Mouse (Mus musculus) mouse trophoblast stem cell (cell line): ENCODE results near the gene Susd4.

Source experiments
- in situ Hi-C, 2 experiments: fragments of 300-500 bp; cut with MseI, MboI; formaldehyde crosslinking; loops; 2 replicates in 1 of 2; 3 replicates in 1 of 2; pipeline ENCODE4 v1.15.1; 2025

Gene Susd4

GRCm38 (mm10) chr1:182916166-182916565, 152.5 kb downstream of the Susd4 start:
- in situ Hi-C loops: no loop called here

GRCm38 (mm10) chr1:182918718-182919346, 155.2 kb downstream of the Susd4 start:
- in situ Hi-C loops: no loop called here

- in situ Hi-C loops: no loop called here
Observed at GRCm38 (mm10) chr1:182922824-182923223, 159.2 kb downstream of the Susd4 start.

GRCm38 (mm10) chr1:182926465-182926864, 162.8 kb downstream of the Susd4 start:
- in situ Hi-C loops: no loop called here

- in situ Hi-C loops: no loop called here
Observed at GRCm38 (mm10) chr1:182927878-182928851, 164.5 kb downstream of the Susd4 start.

- in situ Hi-C loops: no loop called here
Observed at GRCm38 (mm10) chr1:182935469-182935868, 171.8 kb downstream of the Susd4 start.

- in situ Hi-C loops: no loop called here
Observed at GRCm38 (mm10) chr1:182937486-182938120, 173.9 kb downstream of the Susd4 start.

- in situ Hi-C loops: no loop called here
Observed at GRCm38 (mm10) chr1:182941921-182942320, 178.3 kb downstream of the Susd4 start.

GRCm38 (mm10) chr1:182943911-182944310, 180.3 kb downstream of the Susd4 start:
- in situ Hi-C loops: no loop called here

- in situ Hi-C loops: no loop called here
Observed at GRCm38 (mm10) chr1:182944638-182945037, 181.0 kb downstream of the Susd4 start.

GRCm38 (mm10) chr1:182945561-182945960, 181.9 kb downstream of the Susd4 start:
- in situ Hi-C loops: no loop called here
